Comparison of ENCODE assay signal across 21 mouse cellular contexts in the genomic region with DNA sequence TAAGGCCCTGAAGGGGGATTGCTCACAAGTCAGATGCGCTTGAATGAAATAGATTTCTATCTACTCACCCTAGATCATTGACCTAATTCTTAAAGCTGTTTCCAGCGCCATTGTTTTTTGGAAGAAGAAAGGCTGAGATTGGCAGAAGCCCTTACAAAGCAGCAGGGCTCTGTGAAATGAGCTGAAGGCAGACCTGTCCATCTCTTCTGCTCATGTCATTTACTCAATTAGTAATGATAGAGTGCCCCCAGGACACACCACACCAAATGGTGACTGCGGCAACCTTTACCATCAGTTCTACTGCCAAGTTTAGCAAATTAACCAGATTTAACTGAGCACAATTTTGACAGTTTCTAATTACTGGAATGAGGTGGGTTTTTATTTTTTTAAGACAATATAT.
"Had no signal": no experiment of that assay in that cellular context is flagged by ENCODE, and none has a peak within 500 bp of the region (broad histone marks: within the 10 kb centered on the region; RNA-seq: fewer than 3 reads in every experiment).

No protein-coding gene starts in this region.

- H3K27ac ChIP-seq: kidney, embryonic 15.5 days; limb, embryonic 10.5 days; limb, embryonic 13.5 days; liver, embryonic 12.5 days; liver, embryonic 15.5 days; lung, embryonic 15.5 days; midbrain, embryonic 12.5 days; midbrain, embryonic 15.5 days had no signal

- H3K9ac ChIP-seq: kidney, embryonic 15.5 days; limb, embryonic 13.5 days; liver, embryonic 12.5 days; liver, embryonic 15.5 days; lung, embryonic 15.5 days; midbrain, embryonic 12.5 days; midbrain, embryonic 15.5 days had no signal

- H3K36me3 ChIP-seq: kidney, embryonic 15.5 days; limb, embryonic 10.5 days; limb, embryonic 13.5 days; liver, embryonic 12.5 days; liver, embryonic 15.5 days; lung, embryonic 15.5 days; midbrain, embryonic 12.5 days; midbrain, embryonic 15.5 days had no signal

- H3K9me3 ChIP-seq: kidney, embryonic 15.5 days; limb, embryonic 10.5 days; limb, embryonic 13.5 days; liver, embryonic 12.5 days; liver, embryonic 15.5 days; lung, embryonic 15.5 days; midbrain, embryonic 12.5 days; midbrain, embryonic 15.5 days had no signal

- H3K4me2 ChIP-seq: kidney, embryonic 15.5 days; limb, embryonic 13.5 days; liver, embryonic 12.5 days; liver, embryonic 15.5 days; lung, embryonic 15.5 days; midbrain, embryonic 12.5 days; midbrain, embryonic 15.5 days had no signal

- DNase-seq: kidney, adult 8-10 months; kidney, postnatal 10 days; kidney, postnatal 36 days; layer of hippocampus, postnatal 36 days; liver; lung, adult 18-20 months; lung, postnatal 10 days; lung, postnatal 36 days; right cerebral cortex, postnatal 25 days; thymus, adult 18-20 months; thymus, postnatal 14 days; thymus, postnatal 4 days had no signal

- H3K4me1 ChIP-seq: kidney, embryonic 15.5 days; limb, embryonic 10.5 days; limb, embryonic 13.5 days; liver, embryonic 12.5 days; liver, embryonic 15.5 days; lung, embryonic 15.5 days; megakaryocyte, embryonic 14.5 days; midbrain, embryonic 12.5 days; midbrain, embryonic 15.5 days had no signal

- H3K27me3 ChIP-seq: kidney, embryonic 15.5 days; limb, embryonic 13.5 days; liver, embryonic 12.5 days; liver, embryonic 15.5 days; lung, embryonic 15.5 days; megakaryocyte, embryonic 14.5 days; midbrain, embryonic 12.5 days; midbrain, embryonic 15.5 days had no signal

- H3K4me3 ChIP-seq: kidney, embryonic 15.5 days; limb, embryonic 10.5 days; limb, embryonic 13.5 days; liver, embryonic 12.5 days; liver, embryonic 15.5 days; lung, embryonic 15.5 days; megakaryocyte, embryonic 14.5 days; midbrain, embryonic 12.5 days; midbrain, embryonic 15.5 days had no signal

- ATAC-seq: liver, embryonic 12.5 days; midbrain, embryonic 15.5 days had no signal
